Mouse (Mus musculus) bone marrow macrophage, adult 2 months (primary cell): Measurements from ENCODE around the gene Dlx3.

ENCODE experiments used
- CTCF ChIP-seq: IDR thresholded peaks from 2 replicates; pipeline ENCODE4 v1.5.1; 2012; ENCODE audit warnings: low read depth, mild to moderate bottlenecking, low read length, moderate library complexity
- POLR2A ChIP-seq: IDR thresholded peaks from 2 replicates; pipeline ENCODE4 v1.6.1; 2012; ENCODE audit warnings: mild to moderate bottlenecking, low read depth, low read length, borderline replicate concordance

GRCm38 (mm10) chr11:95072136-95072535 is 47.8 kb upstream of the Dlx3 start:
- TF ChIP-seq CTCF (no peak), POLR2A (no peak)
